Mouse (Mus musculus) heart, postnatal 0 days (tissue): ENCODE results near the gene Runx1.

Experiments used
- CTCF ChIP-seq: IDR thresholded peaks from 2 replicates; pipeline ENCODE4 v1.5.1; 2016; ENCODE audit warnings: antibody characterized with exemption, control low read depth, low read depth
- EP300 ChIP-seq: IDR thresholded peaks from 2 replicates; pipeline ENCODE4 v1.6.1; 2016; ENCODE audit warnings: antibody characterized with exemption, low read depth

GRCm38 (mm10) chr16:92862430-92862829, 36.5 kb upstream of the Runx1 start:
- no peak for TF ChIP-seq CTCF
- no peak for TF ChIP-seq EP300
